Mouse (Mus musculus): ENCODE results near the gene Depdc5. TPM values are rescaled to one million over a fixed set of nuclear protein-coding genes. Genes with fewer than 3 reads are reported as not detected.
"Not testable (repeated sequence)": the region's sequence is repeated elsewhere in the genome, so short reads cannot be mapped to it uniquely, and the experiment has no call there.

The Depdc5 gene
- polyA plus RNA-seq, 1 experiment, result 44.7 TPM

DNA sequence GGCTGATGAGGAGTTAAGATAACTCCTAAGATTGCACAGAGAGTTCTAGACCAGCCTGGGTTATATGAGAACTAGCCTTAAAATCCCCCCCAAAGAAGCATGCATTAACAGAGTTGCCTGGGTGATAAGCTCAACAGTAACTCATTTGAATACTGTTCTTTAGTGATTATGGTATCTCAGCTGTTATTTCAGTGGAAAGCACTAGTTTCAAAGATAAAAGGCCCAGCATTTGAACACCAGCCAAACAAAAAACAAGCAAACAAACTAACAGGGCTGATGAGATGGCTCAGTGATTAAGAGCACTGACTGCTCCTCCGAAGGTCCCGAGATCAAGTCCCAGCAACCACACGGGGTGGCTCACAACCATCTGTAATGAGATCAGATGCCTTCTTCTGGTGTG, 14.3 kb upstream of the Depdc5 start:
- Histone ChIP-seq H3K4me1 (ENCODE audit: control insufficient read depth, insufficient read depth, low read length) (peaks cover 2% of the 10 kb centered on the region; the same call in 1 of the 2 replicates), H3K27ac (ENCODE audit: insufficient read depth, low read length) (no peak overlapping the region), H3K4me3 (ENCODE audit: insufficient read depth, low read length) (no peak overlapping the region)
- TF ChIP-seq CTCF (IDR thresholded peaks at IDR 0.05; ENCODE audit: extremely low read depth, insufficient read depth, low read length) (no peak), POLR2A (IDR thresholded peaks at IDR 0.05; ENCODE audit: extremely low read depth, insufficient read depth, low read length) (no peak)

DNA sequence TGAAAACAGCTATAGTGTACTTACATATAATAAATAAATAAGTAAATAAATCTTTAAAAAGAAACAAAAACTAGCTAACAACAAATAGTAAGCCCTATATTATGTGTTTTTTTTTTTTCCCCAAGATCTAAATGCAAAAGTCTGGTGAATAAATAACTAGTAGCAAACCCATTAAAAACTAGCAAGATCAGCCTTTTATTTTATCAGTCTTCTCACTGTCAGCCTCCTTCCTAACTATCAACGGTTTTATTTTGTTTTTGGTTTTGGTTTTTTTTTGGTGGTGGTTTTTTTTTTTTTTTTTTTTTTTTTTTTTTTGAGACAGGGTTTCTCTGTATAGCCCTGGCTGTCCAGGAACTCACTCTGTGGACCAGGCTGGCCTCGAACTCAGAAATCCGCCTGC, 13.9 kb upstream of the Depdc5 start:
- H3K4me3 ChIP-seq (ENCODE audit: insufficient read depth, low read length), result not testable (repeated sequence)

DNA sequence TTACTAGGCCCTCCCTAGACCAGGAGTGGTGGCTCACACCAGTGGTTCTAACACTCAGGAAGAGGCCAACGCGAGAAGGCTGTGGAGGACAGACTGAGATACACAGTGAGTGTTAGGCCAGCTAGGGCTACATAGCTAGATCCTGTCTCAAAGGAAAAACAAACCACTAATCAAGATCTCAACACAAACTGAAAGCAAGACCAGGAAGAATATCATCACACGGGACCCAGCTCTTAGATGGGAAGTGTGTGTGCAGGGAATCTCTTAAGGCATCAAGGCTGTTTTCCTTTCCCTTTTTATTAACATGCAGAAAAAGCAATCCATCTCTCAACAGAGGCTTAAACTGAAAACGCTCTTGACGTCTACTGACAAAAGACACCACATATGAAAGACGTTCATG, 11.5 kb upstream of the Depdc5 start:
- Histone ChIP-seq H3K4me1 (ENCODE audit: control insufficient read depth, insufficient read depth, low read length) (peaks cover 2% of the 10 kb centered on the region; the same call in 1 of the 2 replicates), H3K4me3 (ENCODE audit: insufficient read depth, low read length) (no peak overlapping the region; the same call in 1 of the 2 replicates), H3K27ac (ENCODE audit: insufficient read depth, low read length) (no peak overlapping the region)
- TF ChIP-seq POLR2A (IDR thresholded peaks at IDR 0.05; ENCODE audit: extremely low read depth, insufficient read depth, low read length) (no peak), CTCF (IDR thresholded peaks at IDR 0.05; ENCODE audit: extremely low read depth, insufficient read depth, low read length) (no peak)

More for the DNA sequence above, 13.9 kb upstream of the Depdc5 start:
- not testable (repeated sequence) for H3K4me1 ChIP-seq (ENCODE audit: control insufficient read depth, insufficient read depth, low read length); H3K27ac ChIP-seq (ENCODE audit: insufficient read depth, low read length)

DNA sequence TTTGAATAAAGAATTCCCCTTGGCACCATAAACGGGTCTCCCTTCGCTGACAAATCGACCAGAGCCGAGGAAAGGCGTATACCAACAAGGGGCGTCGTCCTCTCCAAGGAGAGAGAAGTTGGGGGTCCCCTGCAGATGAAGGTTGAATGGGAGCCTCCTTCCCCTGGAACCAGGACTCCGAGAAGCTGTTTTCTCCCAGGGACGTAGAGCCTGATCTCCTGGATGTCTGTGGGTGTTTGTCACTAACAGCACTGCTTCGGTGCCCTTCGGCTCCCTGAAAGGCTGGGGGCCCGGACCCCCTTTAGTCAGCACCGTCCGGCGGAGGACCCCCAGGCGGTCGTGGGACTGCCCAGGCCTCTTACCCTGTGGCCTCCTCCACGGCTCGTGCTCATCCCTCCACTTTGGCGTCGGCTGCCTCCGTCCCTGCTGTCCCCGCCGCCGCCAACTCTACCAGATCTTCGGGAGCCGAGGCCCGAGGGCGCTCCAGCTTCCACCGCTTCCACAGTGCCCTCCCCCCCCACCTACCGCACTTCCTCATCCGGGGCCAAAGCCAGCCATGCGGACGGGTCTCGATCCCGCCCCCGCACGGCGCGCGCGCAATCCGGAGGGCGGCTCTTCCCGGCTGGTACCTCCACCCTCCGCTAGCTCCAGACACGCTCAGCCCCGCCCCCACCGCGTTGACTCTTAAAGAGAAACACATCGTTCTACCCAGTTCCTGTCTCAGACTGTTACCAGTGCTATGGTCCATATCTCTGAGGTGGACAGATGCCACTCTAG, 9.6 kb upstream of the Depdc5 start, which contains the start of gene Prr14l:
Prr14l (minus strand) TSS at position 526 of the 777 bp plus-strand sequence.
- TF ChIP-seq CTCF (IDR thresholded peaks at IDR 0.05; ENCODE audit: extremely low read depth, insufficient read depth, low read length), result no peak
- peak; percentile 81 for TF ChIP-seq POLR2A (IDR thresholded peaks at IDR 0.05; ENCODE audit: extremely low read depth, insufficient read depth, low read length)
- peak within 1 kb of the TSS; percentile 59 for H3K4me3 ChIP-seq (ENCODE audit: insufficient read depth, low read length)
- H3K27ac ChIP-seq (ENCODE audit: insufficient read depth, low read length), result 0 out of 2 replicates have a peak within 1 kb of the TSS, but pooled peaks have one; percentile 29

DNA sequence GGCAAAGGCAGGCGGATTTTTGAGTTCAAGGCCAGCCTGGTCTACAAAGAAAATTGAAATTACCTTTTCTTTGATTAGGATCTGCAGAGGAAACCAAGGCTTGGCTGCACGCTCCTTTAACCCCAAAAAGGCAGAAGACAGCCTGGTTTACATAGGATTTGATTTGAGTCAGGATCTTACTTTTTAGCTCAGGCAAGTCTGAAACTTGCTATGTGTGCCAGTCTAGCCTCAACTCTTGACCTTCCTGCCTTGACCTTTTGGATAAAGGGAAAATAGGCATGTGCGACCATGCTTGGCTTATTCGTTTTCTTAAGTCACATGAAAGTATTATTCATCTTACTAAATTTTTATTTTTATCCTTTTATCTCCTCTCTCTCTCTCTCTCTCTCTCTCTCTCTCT, 8.7 kb upstream of the Depdc5 start:
- H3K27ac ChIP-seq (ENCODE audit: insufficient read depth, low read length), result no peak overlapping the region
- H3K4me3 ChIP-seq (ENCODE audit: insufficient read depth, low read length), result no peak overlapping the region
- no peak for TF ChIP-seq POLR2A (IDR thresholded peaks at IDR 0.05; ENCODE audit: extremely low read depth, insufficient read depth, low read length)
- TF ChIP-seq CTCF (IDR thresholded peaks at IDR 0.05; ENCODE audit: extremely low read depth, insufficient read depth, low read length), result no peak
- peaks cover 2% of the 10 kb centered on the region; the same call in 1 of the 2 replicates for H3K4me1 ChIP-seq (ENCODE audit: control insufficient read depth, insufficient read depth, low read length)

More for the DNA sequence above, 9.6 kb upstream of the Depdc5 start, which contains the start of gene Prr14l:
- H3K4me1 ChIP-seq (ENCODE audit: control insufficient read depth, insufficient read depth, low read length), result peaks cover 2% of the 10 kb centered on the region; the same call in 1 of the 2 replicates

DNA sequence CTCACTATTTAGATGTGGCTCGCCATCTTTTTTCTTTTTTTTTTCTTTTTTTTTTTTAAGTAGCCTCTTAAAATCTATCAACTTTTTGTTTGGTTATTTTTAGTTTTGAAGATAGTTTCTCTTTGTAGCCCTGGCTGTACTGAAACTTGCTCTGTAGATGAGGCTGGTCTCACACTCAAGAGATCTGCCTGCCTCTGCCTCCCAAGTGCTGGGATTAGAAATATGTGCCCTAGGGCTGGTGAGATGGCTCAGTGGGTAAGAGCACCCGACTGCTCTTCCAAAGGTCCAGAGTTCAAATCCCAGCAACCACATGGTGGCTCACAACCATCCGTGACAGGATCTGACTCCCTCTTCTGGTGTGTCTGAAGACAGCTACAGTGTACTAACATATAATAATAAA, 8.2 kb upstream of the Depdc5 start:
- H3K4me3 ChIP-seq (ENCODE audit: insufficient read depth, low read length); H3K4me1 ChIP-seq (ENCODE audit: control insufficient read depth, insufficient read depth, low read length); H3K27ac ChIP-seq (ENCODE audit: insufficient read depth, low read length): not testable (repeated sequence)

DNA sequence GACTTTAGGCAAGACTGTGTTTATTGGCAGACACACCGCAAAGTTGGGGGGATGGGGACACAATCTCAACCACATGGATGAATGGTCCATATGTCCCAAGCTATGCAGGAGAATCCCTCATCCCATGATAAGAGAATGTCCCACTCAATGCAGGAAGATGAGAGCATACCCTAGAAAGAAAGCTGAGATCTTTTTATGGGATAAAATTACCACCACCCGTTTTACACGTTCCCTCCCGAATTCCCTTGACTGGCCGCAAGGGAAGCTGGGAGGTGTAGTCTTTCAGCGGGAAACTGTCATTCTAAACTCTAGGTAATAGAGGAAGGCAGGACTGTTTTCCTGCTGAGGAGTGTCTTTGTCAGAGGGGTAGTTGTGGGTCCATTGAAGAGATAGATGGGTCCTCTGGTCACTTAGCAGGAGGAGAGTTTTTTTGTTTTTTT, 5.7 kb upstream of the Depdc5 start:
- 0 out of 2 replicates have a peak, but pooled peaks have one; percentile 0 for TF ChIP-seq CTCF (IDR thresholded peaks at IDR 0.05; ENCODE audit: extremely low read depth, insufficient read depth, low read length)
- TF ChIP-seq POLR2A (IDR thresholded peaks at IDR 0.05; ENCODE audit: extremely low read depth, insufficient read depth, low read length), result peak; percentile 49; the same call in 1 of the 2 replicates
- peak overlapping the region; percentile 35 for H3K4me3 ChIP-seq (ENCODE audit: insufficient read depth, low read length)
- no peak overlapping the region for H3K27ac ChIP-seq (ENCODE audit: insufficient read depth, low read length)
- H3K4me1 ChIP-seq (ENCODE audit: control insufficient read depth, insufficient read depth, low read length), result no peaks in the 10 kb centered on the region; the same call in 1 of the 2 replicates

DNA sequence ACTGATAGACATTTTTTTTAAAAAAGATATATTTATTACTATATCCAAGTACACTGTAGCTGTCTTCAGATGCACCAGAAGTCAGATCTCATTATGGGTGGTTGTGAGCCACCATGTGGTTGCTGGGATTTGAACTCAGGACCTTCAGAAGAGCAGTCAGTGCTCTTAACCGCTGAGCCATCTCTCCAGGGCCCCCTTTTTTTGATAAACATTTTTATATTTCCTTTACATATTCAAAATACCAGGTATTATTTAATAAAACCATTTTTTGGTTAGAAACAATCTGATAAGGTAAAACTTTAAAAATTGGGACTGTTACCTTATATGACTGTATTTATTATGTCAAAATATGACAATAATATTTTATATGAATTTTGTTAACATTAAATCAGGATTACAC, 2.4 kb upstream of the Depdc5 start:
- Histone ChIP-seq H3K27ac (ENCODE audit: insufficient read depth, low read length) (no peak overlapping the region), H3K4me1 (ENCODE audit: control insufficient read depth, insufficient read depth, low read length) (peaks cover 5% of the 10 kb centered on the region; the same call in 1 of the 2 replicates), H3K4me3 (ENCODE audit: insufficient read depth, low read length) (no peak overlapping the region)
- TF ChIP-seq POLR2A (IDR thresholded peaks at IDR 0.05; ENCODE audit: extremely low read depth, insufficient read depth, low read length), result no peak
- no peak for TF ChIP-seq CTCF (IDR thresholded peaks at IDR 0.05; ENCODE audit: extremely low read depth, insufficient read depth, low read length)

DNA sequence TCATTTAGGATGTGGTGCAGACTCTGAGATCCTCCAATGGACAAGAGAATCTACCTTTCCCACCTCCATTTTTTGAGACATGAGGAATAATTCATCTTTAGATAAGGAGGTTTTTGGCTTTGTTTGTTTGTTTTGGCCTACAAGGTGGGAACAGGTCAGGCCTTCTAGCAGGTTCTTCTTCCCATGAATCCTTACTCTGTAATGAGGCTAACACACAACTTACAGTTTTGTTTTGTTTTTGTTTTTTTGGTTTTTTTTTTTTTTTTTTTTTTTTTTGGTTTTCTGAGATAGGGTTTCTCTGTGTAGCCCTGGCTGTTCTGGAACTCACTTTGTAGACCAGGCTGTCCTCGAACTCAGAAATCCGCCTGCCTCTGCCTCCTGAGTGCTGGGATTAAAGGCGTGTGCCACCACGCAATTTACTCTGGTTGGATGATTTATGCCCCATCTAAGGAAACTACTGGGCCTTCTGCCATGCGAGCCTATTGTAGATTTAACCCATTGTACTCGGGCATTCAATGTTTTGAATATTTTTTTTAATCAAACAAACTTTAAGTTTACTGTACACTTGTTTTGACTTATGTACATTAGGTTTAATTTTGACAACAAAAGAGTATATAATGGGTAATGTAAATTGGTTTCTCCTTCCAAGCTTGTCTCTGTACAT, 900 bp upstream of the Depdc5 start:
- H3K4me3 ChIP-seq (ENCODE audit: insufficient read depth, low read length), result peak overlapping the region; percentile 92; the same call in 1 of the 2 replicates
- peaks cover 5% of the 10 kb centered on the region; the same call in 1 of the 2 replicates for H3K4me1 ChIP-seq (ENCODE audit: control insufficient read depth, insufficient read depth, low read length)

More for the DNA sequence above, 900 bp upstream of the Depdc5 start:
- TF ChIP-seq POLR2A (IDR thresholded peaks at IDR 0.05; ENCODE audit: extremely low read depth, insufficient read depth, low read length) (no peak), CTCF (IDR thresholded peaks at IDR 0.05; ENCODE audit: extremely low read depth, insufficient read depth, low read length) (no peak)
- H3K27ac ChIP-seq (ENCODE audit: insufficient read depth, low read length), result no peak overlapping the region
